Mouse (Mus musculus): ENCODE results near the gene Rxfp1. TPM values are rescaled to one million over a fixed set of nuclear protein-coding genes. Genes with fewer than 3 reads are reported as not detected.

The Rxfp1 gene
- 0.29 TPM for polyA plus RNA-seq (2014; fragmentation: Illumina TruSeq; extraction: RNeasy Lipid Tissue Mini Kit (QIAGEN cat#74804); ENCODE audit: low read depth, low replicate concordance)

DNA sequence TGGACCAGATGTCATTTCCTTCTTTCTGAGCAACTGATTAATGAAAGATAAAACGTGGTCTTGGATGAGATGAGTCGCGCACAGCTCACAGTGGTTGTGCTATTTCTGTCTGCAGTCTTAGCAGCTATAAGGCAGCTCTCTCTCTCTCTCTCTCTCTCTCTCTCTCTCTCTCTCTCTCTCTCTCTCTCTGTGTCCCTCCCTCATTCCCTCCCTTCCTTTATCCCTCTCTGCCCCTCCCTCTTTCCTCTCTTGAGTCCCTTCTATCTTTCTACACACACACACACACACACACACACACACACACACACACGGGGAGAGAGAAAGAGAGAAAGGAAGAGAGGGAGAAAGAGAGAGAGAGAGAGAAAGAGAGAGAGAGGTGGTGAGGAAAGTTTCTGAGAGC, at the start of gene Rxfp1:
Rxfp1 (minus strand) TSS at position 101 of the 400 bp plus-strand sequence.

DNA sequence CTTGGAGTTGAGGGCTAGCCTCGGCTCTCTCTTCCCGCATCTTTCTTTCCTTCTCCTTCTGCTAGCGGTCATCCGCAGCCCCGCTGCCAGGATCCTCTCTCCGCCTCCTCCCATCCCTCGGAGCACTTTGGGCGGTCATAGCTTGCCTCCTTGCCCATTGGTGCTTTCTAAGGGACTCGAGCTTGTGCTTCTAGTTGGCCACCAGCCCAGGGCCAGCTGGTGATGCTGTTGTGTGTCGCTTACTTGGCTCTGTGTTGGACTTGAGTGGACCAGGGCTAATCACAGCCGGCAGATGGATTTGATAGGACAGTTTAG, 108.3 kb downstream of the Rxfp1 start, which contains the start of gene Etfdh:
Etfdh (minus strand) TSS at position 85 of the 315 bp plus-strand sequence.

DNA sequence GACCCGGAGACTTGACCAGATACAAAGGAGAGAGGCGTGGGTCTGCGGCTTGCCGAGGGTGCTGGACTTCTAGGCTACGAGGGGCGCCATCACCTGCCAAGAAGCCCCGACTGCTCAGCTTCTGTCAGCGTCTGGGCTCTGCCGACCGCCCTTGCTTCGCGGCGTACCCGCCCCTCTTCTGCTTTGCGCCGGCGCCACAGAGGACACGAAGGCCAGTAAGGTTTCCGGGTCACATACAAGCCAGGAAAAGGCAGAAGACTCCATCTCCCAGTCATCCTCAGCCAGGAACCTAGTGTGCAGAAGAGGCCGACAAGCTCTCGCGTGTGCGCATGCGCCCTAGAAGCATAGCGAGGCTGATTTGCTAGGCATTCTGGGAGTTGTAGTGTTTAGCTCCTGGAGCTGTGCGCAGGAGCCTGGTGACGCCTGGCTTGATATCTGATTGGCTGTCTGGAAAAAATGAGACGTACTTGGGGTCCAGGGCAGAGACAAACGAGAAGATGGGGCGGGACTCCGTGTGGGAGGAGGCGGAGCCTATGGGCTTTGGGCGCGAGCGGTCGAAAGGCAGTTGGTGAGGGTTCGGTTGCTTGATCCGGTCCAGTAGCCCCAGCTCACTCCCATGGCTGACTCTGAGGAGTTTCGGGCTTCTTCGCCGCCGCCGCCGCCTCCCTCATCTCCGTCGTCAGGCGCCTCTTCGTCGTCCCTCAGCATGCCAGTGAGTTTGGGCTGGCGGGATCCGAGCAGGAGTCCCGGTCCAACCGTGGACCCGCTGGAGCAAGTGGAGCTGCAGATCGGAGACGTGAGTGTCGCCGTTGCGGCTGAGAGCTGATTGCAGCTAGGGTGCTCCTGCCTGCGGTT, 108.9 kb downstream of the Rxfp1 start, which contains the start of gene 4930579G24Rik:
4930579G24Rik (plus strand) TSS at position 519 of the 855 bp plus-strand sequence.

Other genes with a start within 250 kb of the Rxfp1 start
- 3.8 TPM for gene Fnip2, start 170.1 kb downstream of the Rxfp1 start, polyA plus RNA-seq (2014; fragmentation: Illumina TruSeq; extraction: RNeasy Lipid Tissue Mini Kit (QIAGEN cat#74804); ENCODE audit: low read depth, low replicate concordance)
- 128 TPM for gene Ppid, start 146.5 kb downstream of the Rxfp1 start, polyA plus RNA-seq (2014; fragmentation: Illumina TruSeq; extraction: RNeasy Lipid Tissue Mini Kit (QIAGEN cat#74804); ENCODE audit: low read depth, low replicate concordance)
- gene 4930579G24Rik, start 108.8 kb downstream of the Rxfp1 start, polyA plus RNA-seq (2014; fragmentation: Illumina TruSeq; extraction: RNeasy Lipid Tissue Mini Kit (QIAGEN cat#74804); ENCODE audit: low read depth, low replicate concordance) = 65.2 TPM
- gene Etfdh, start 108.4 kb downstream of the Rxfp1 start, polyA plus RNA-seq (2014; fragmentation: Illumina TruSeq; extraction: RNeasy Lipid Tissue Mini Kit (QIAGEN cat#74804); ENCODE audit: low read depth, low replicate concordance) = 37.1 TPM
- gene Tmem144, start 114.9 kb upstream of the Rxfp1 start, polyA plus RNA-seq (2014; fragmentation: Illumina TruSeq; extraction: RNeasy Lipid Tissue Mini Kit (QIAGEN cat#74804); ENCODE audit: low read depth, low replicate concordance) = 93.6 TPM
- gene Fam198b, start 146.7 kb upstream of the Rxfp1 start, polyA plus RNA-seq (2014; fragmentation: Illumina TruSeq; extraction: RNeasy Lipid Tissue Mini Kit (QIAGEN cat#74804); ENCODE audit: low read depth, low replicate concordance) = 7.5 TPM

Data from testis, adult 10 weeks (tissue).